Mouse (Mus musculus) midbrain, embryonic 15.5 days (tissue): ENCODE data around the gene Socs3. TPM values are rescaled to one million over a fixed set of nuclear protein-coding genes. Genes with fewer than 3 reads are reported as not detected.

Source experiments
- ATAC-seq: fragments of 200-750 bp; cut with Nextera tagmentation; replicated peaks from 2 replicates; pipeline ENCODE4 v1.8.0; 2017; ENCODE audit warnings: moderate TSS enrichment
- H3K27ac ChIP-seq: fragments of 300-500 bp; sonication (generic); 2 replicates; pipeline ENCODE4 v1.5.1; 2015; ENCODE audit warnings: mild to moderate bottlenecking, inconsistent platforms
- H3K27me3 ChIP-seq: fragments of 300-500 bp; sonication (generic); replicated peaks from 2 replicates; pipeline ENCODE4 v1.6.1; 2015; ENCODE audit warnings: inconsistent platforms
- H3K36me3 ChIP-seq: fragments of 300-500 bp; sonication (generic); replicated peaks from 2 replicates; pipeline ENCODE4 v1.6.1; 2015; ENCODE audit warnings: inconsistent platforms
- H3K4me1 ChIP-seq: fragments of 300-500 bp; sonication (generic); 2 replicates; pipeline ENCODE4 v1.6.1; 2015; ENCODE audit warnings: inconsistent platforms
- H3K4me2 ChIP-seq: fragments of 300-500 bp; sonication (generic); 2 replicates; pipeline ENCODE4 v1.6.1; 2015; ENCODE audit warnings: inconsistent platforms, mild to moderate bottlenecking, moderate library complexity
- H3K4me3 ChIP-seq: fragments of 300-500 bp; sonication (generic); 2 replicates; pipeline ENCODE4 v1.5.1; 2015; ENCODE audit warnings: mild to moderate bottlenecking, inconsistent platforms
- H3K9ac ChIP-seq: fragments of 300-500 bp; sonication (generic); 2 replicates; pipeline ENCODE4 v1.6.1; 2015; ENCODE audit warnings: mild to moderate bottlenecking, inconsistent platforms
- H3K9me3 ChIP-seq: fragments of 300-500 bp; sonication (generic); 2 replicates; pipeline ENCODE4 v1.6.1; 2016; ENCODE audit warnings: inconsistent platforms
- WGBS: fragments of 180-500 bp; shearing (Covaris S2); methylation state at CpG from one replicate; pipeline ENCODE4 v1.1.7; 2015; ENCODE audit warnings: mixed read lengths; 5-methylcytosine and 5-hydroxymethylcytosine counted together
- polyA plus RNA-seq: library from polyadenylated mRNA; unstranded; fragments of >200 nt; fragmentation: Nextera tagmentation; extraction: Ambion mirVana; gene quantifications from 2 replicates; pipeline ENCODE4 v1.2.1, GENCODE M21; 2015

The Socs3 gene
- polyA plus RNA-seq, 1 experiment from 2014 or later: 8.7 TPM

GRCm38 (mm10) chr11:117958197-117958596 is 11.7 kb downstream of the Socs3 start:
- Histone ChIP-seq H3K4me3 (no peak overlapping the region), H3K4me1 (peaks cover 19% of the 10 kb centered on the region), H3K27ac (no peak overlapping the region), H3K4me2 (no peak overlapping the region), H3K36me3 (no peaks in the 10 kb centered on the region), H3K9ac (no peak overlapping the region), H3K9me3 (no peaks in the 10 kb centered on the region), H3K27me3 (no peaks in the 10 kb centered on the region)
- no peak for ATAC-seq
- 65% methylated on average over 7 of the region's 7 CpGs for WGBS

GRCm38 (mm10) chr11:117955621-117956020 is 14.2 kb downstream of the Socs3 start:
- 47% methylated on average over 13 of the region's 13 CpGs for WGBS
- ATAC-seq: no peak
- Histone ChIP-seq H3K27ac (no peak overlapping the region), H3K4me2 (no peak overlapping the region), H3K9ac (no peak overlapping the region), H3K27me3 (no peaks in the 10 kb centered on the region), H3K36me3 (no peaks in the 10 kb centered on the region), H3K4me1 (0 out of 2 replicates have a peak, but pooled peaks cover 6% of the 10 kb centered on the region), H3K9me3 (no peaks in the 10 kb centered on the region), H3K4me3 (no peak overlapping the region)

GRCm38 (mm10) chr11:117954819-117955218 is 15.0 kb downstream of the Socs3 start:
- no peak overlapping the region for H3K9ac ChIP-seq
- 79% methylated on average over 9 of the region's 9 CpGs for WGBS
- H3K4me3 ChIP-seq: no peak overlapping the region
- ATAC-seq: no peak
- H3K27ac ChIP-seq: no peak overlapping the region
- no peaks in the 10 kb centered on the region for H3K36me3 ChIP-seq
- H3K4me1 ChIP-seq: peaks cover 9% of the 10 kb centered on the region
- no peak overlapping the region for H3K4me2 ChIP-seq
- no peaks in the 10 kb centered on the region for H3K27me3 ChIP-seq
- H3K9me3 ChIP-seq: no peaks in the 10 kb centered on the region

GRCm38 (mm10) chr11:117954094-117954493 is 15.8 kb downstream of the Socs3 start:
- Histone ChIP-seq H3K4me2 (no peak overlapping the region), H3K9me3 (no peaks in the 10 kb centered on the region), H3K4me3 (no peak overlapping the region), H3K36me3 (no peaks in the 10 kb centered on the region), H3K9ac (no peak overlapping the region), H3K27me3 (no peaks in the 10 kb centered on the region), H3K4me1 (peaks cover 15% of the 10 kb centered on the region), H3K27ac (no peak overlapping the region)
- no peak for ATAC-seq
- WGBS: 73% methylated on average over 2 of the region's 2 CpGs

- Histone ChIP-seq H3K4me3 (no peak overlapping the region), H3K27me3 (no peaks in the 10 kb centered on the region), H3K9me3 (no peaks in the 10 kb centered on the region), H3K9ac (no peak overlapping the region), H3K36me3 (no peaks in the 10 kb centered on the region), H3K4me1 (peaks cover 13% of the 10 kb centered on the region), H3K4me2 (no peak overlapping the region), H3K27ac (no peak overlapping the region)
- ATAC-seq: no peak
- WGBS: 79% methylated on average over 9 of the region's 9 CpGs
Measured at GRCm38 (mm10) chr11:117952174-117952933, 17.5 kb downstream of the Socs3 start.

GRCm38 (mm10) chr11:117951391-117951790 is 18.5 kb downstream of the Socs3 start:
- 77% methylated on average over 6 of the region's 6 CpGs for WGBS
- H3K27ac ChIP-seq: no peak overlapping the region
- H3K27me3 ChIP-seq: no peaks in the 10 kb centered on the region
- no peak overlapping the region for H3K9ac ChIP-seq
- no peak overlapping the region for H3K4me2 ChIP-seq
- no peak for ATAC-seq
- H3K9me3 ChIP-seq: no peaks in the 10 kb centered on the region
- peaks cover 13% of the 10 kb centered on the region for H3K4me1 ChIP-seq
- H3K4me3 ChIP-seq: no peak overlapping the region
- H3K36me3 ChIP-seq: no peaks in the 10 kb centered on the region

- Histone ChIP-seq H3K4me3 (peak overlapping the region; percentile 17), H3K36me3 (no peaks in the 10 kb centered on the region), H3K4me1 (peaks cover 13% of the 10 kb centered on the region), H3K27ac (no peak overlapping the region), H3K27me3 (no peaks in the 10 kb centered on the region), H3K9ac (peak overlapping the region; percentile 15; the same call in 1 of the 2 replicates), H3K9me3 (no peaks in the 10 kb centered on the region), H3K4me2 (peak overlapping the region; percentile 43)
- peak; percentile 72 for ATAC-seq
- WGBS: 3% methylated on average over 49 of the region's 49 CpGs
Measured at GRCm38 (mm10) chr11:117949392-117950091, 20.3 kb downstream of the Socs3 start.

GRCm38 (mm10) chr11:117946996-117947419 is 22.8 kb downstream of the Socs3 start:
- WGBS: 82% methylated on average over 10 of the region's 10 CpGs
- no peak overlapping the region for H3K4me3 ChIP-seq
- ATAC-seq: no peak

GRCm38 (mm10) chr11:117946195-117946979 is 23.5 kb downstream of the Socs3 start:
- no peaks in the 10 kb centered on the region for H3K27me3 ChIP-seq
- no peaks in the 10 kb centered on the region for H3K9me3 ChIP-seq
- peaks cover 11% of the 10 kb centered on the region for H3K4me1 ChIP-seq
- no peak overlapping the region for H3K4me2 ChIP-seq
- H3K4me3 ChIP-seq: no peak overlapping the region
- WGBS: 80% methylated on average over 11 of the region's 11 CpGs
- no peaks in the 10 kb centered on the region for H3K36me3 ChIP-seq
- ATAC-seq: no peak
- H3K9ac ChIP-seq: no peak overlapping the region
- no peak overlapping the region for H3K27ac ChIP-seq

More at GRCm38 (mm10) chr11:117946996-117947419, 22.8 kb downstream of the Socs3 start:
- H3K36me3 ChIP-seq: no peaks in the 10 kb centered on the region
- H3K4me2 ChIP-seq: no peak overlapping the region
- H3K9ac ChIP-seq: no peak overlapping the region
- H3K27ac ChIP-seq: no peak overlapping the region
- H3K9me3 ChIP-seq: no peaks in the 10 kb centered on the region
- H3K27me3 ChIP-seq: no peaks in the 10 kb centered on the region
- H3K4me1 ChIP-seq: peaks cover 9% of the 10 kb centered on the region

- Histone ChIP-seq H3K27ac (no peak overlapping the region), H3K27me3 (0 out of 2 replicates have a peak, but pooled peaks cover 2% of the 10 kb centered on the region), H3K9me3 (no peaks in the 10 kb centered on the region), H3K9ac (no peak overlapping the region), H3K4me2 (no peak overlapping the region), H3K36me3 (no peaks in the 10 kb centered on the region), H3K4me1 (peaks cover 26% of the 10 kb centered on the region), H3K4me3 (no peak overlapping the region)
- 19% methylated on average over 4 of the region's 4 CpGs for WGBS
- no peak for ATAC-seq
Measured at GRCm38 (mm10) chr11:117941848-117942247, 28.0 kb downstream of the Socs3 start.

GRCm38 (mm10) chr11:117941325-117941834 is 28.5 kb downstream of the Socs3 start:
- Histone ChIP-seq H3K9me3 (no peaks in the 10 kb centered on the region), H3K36me3 (no peaks in the 10 kb centered on the region), H3K4me2 (no peak overlapping the region), H3K27ac (no peak overlapping the region), H3K9ac (no peak overlapping the region), H3K4me1 (peaks cover 29% of the 10 kb centered on the region), H3K27me3 (0 out of 2 replicates have a peak, but pooled peaks cover 2% of the 10 kb centered on the region), H3K4me3 (no peak overlapping the region)
- 86% methylated on average over 8 of the region's 8 CpGs for WGBS
- ATAC-seq: no peak

GRCm38 (mm10) chr11:117940881-117941280 is 29.0 kb downstream of the Socs3 start:
- Histone ChIP-seq H3K4me2 (no peak overlapping the region), H3K4me1 (peaks cover 34% of the 10 kb centered on the region), H3K36me3 (no peaks in the 10 kb centered on the region), H3K4me3 (no peak overlapping the region), H3K9me3 (no peaks in the 10 kb centered on the region), H3K9ac (no peak overlapping the region), H3K27me3 (0 out of 2 replicates have a peak, but pooled peaks cover 2% of the 10 kb centered on the region), H3K27ac (peak overlapping the region; percentile 67; the same call in 1 of the 2 replicates)
- ATAC-seq: no peak
- WGBS: 91% methylated on average over 6 of the region's 6 CpGs
